Mouse (Mus musculus) kidney, embryonic 16.5 days (tissue): ENCODE results near the gene Ovca2. TPM values are rescaled to one million over a fixed set of nuclear protein-coding genes. Genes with fewer than 3 reads are reported as not detected.

ENCODE experiments used
- ATAC-seq: fragments of 200-750 bp; cut with Nextera tagmentation; 2 replicates; pipeline ENCODE4 v1.8.0; 2017; ENCODE audit warnings: moderate TSS enrichment; ENCODE audit not compliant: low FRiP score, low TSS enrichment
- H3K27ac ChIP-seq: fragments of 300-500 bp; sonication (generic); 2 replicates; pipeline ENCODE4 v1.5.1; 2014; ENCODE audit warnings: low read length
- H3K27me3 ChIP-seq: fragments of 300-500 bp; sonication (generic); 2 replicates; pipeline ENCODE4 v1.6.1; 2014; ENCODE audit warnings: low read length, control low read depth, mixed read lengths; ENCODE audit not compliant: insufficient read depth
- H3K36me3 ChIP-seq: fragments of 300-500 bp; sonication (generic); 2 replicates; pipeline ENCODE4 v1.6.1; 2014; ENCODE audit warnings: low read length, control low read depth, mixed read lengths; ENCODE audit not compliant: insufficient read depth
- H3K4me1 ChIP-seq: fragments of 300-500 bp; sonication (generic); 2 replicates; pipeline ENCODE4 v1.6.1; 2014; ENCODE audit warnings: low read length, control low read depth, mixed read lengths; ENCODE audit not compliant: insufficient read depth
- H3K4me2 ChIP-seq: fragments of 300-500 bp; sonication (generic); replicated peaks from 2 replicates; pipeline ENCODE4 v1.6.1; 2014; ENCODE audit warnings: low read depth, low read length
- H3K4me3 ChIP-seq: fragments of 300-500 bp; sonication (generic); 2 replicates; pipeline ENCODE4 v1.5.1; 2014; ENCODE audit warnings: mild to moderate bottlenecking, low read length
- H3K9ac ChIP-seq: fragments of 300-500 bp; sonication (generic); replicated peaks from 2 replicates; pipeline ENCODE4 v1.6.1; 2014; ENCODE audit warnings: low read length
- H3K9me3 ChIP-seq: fragments of 300-500 bp; sonication (generic); 2 replicates; pipeline ENCODE4 v1.6.1; 2016; ENCODE audit warnings: low read length, control low read depth
- WGBS: fragments of 180-500 bp; shearing (Covaris S2); extraction: QIAGEN DNeasy Blood & Tissue Kit; methylation state at CpG from one replicate; pipeline ENCODE4 v1.1.7; 2014; 5-methylcytosine and 5-hydroxymethylcytosine counted together
- polyA plus RNA-seq: library from polyadenylated mRNA; unstranded; fragments of >200 nt; fragmentation: Nextera tagmentation; extraction: Ambion mirVana; gene quantifications from 2 replicates; pipeline ENCODE4 v1.2.1, GENCODE M21; 2015

Gene Ovca2
- polyA plus RNA-seq, 1 experiment from 2014 or later, result 26.9 TPM

GRCm38 (mm10) chr11:75158432-75158831, 20.2 kb downstream of the Ovca2 start:
- H3K27ac ChIP-seq, result peak overlapping the region; percentile 79
- ATAC-seq, result no peak
- H3K9ac ChIP-seq, result 0 out of 2 replicates have a peak overlapping the region, but pooled peaks have one; percentile 33
- 75% methylated on average over 14 of the region's 14 CpGs for WGBS
- no peaks in the 10 kb centered on the region for H3K27me3 ChIP-seq
- no peak overlapping the region for H3K4me2 ChIP-seq
- H3K36me3 ChIP-seq, result peaks cover 31% of the 10 kb centered on the region
- H3K9me3 ChIP-seq, result no peaks in the 10 kb centered on the region
- peaks cover 50% of the 10 kb centered on the region for H3K4me1 ChIP-seq
- no peak overlapping the region for H3K4me3 ChIP-seq

GRCm38 (mm10) chr11:75157901-75158300, 20.7 kb downstream of the Ovca2 start:
- Histone ChIP-seq H3K9ac (no peak overlapping the region), H3K36me3 (peaks cover 26% of the 10 kb centered on the region), H3K27me3 (no peaks in the 10 kb centered on the region), H3K9me3 (no peaks in the 10 kb centered on the region), H3K27ac (peak overlapping the region; percentile 79), H3K4me3 (no peak overlapping the region), H3K4me2 (no peak overlapping the region), H3K4me1 (peaks cover 51% of the 10 kb centered on the region)
- ATAC-seq, result 0 out of 2 replicates have a peak, but pooled peaks have one; percentile 22
- WGBS, result 21% methylated on average over 2 of the region's 2 CpGs

- H3K4me3 ChIP-seq, result no peak overlapping the region
- H3K27me3 ChIP-seq, result no peaks in the 10 kb centered on the region
- no peak for ATAC-seq
- WGBS, result 47% methylated on average over 4 of the region's 4 CpGs
- H3K9ac ChIP-seq, result no peak overlapping the region
- peaks cover 19% of the 10 kb centered on the region for H3K36me3 ChIP-seq
- H3K4me2 ChIP-seq, result no peak overlapping the region
- H3K9me3 ChIP-seq, result no peaks in the 10 kb centered on the region
- H3K4me1 ChIP-seq, result peaks cover 51% of the 10 kb centered on the region
- H3K27ac ChIP-seq, result peak overlapping the region; percentile 79; the same call in 1 of the 2 replicates
These were observed 21.6 kb downstream of the Ovca2 start for GRCm38 (mm10) chr11:75157037-75157436.

DNA sequence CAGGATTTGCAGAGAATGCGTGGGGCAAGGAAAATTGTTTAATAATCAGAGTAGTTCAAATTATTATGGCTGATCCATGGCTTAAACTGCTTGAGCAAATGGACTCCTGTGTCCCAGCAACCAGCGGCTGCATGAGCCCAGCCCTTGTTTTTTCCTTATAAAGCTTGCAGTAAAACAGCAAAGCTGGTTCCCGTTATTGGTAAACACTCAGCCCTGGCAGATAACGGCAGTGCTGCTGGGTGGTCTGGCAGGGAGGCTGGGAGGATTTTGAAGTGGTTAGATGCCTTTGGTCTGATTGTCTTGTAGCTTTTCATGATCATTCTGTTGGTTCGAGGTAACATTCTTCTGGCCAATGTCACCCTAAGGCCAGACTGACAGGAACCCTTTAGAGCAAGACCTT, 22.2 kb downstream of the Ovca2 start:
- Histone ChIP-seq H3K9me3 (no peaks in the 10 kb centered on the region), H3K9ac (no peak overlapping the region), H3K27me3 (no peaks in the 10 kb centered on the region), H3K36me3 (peaks cover 16% of the 10 kb centered on the region), H3K4me1 (peaks cover 45% of the 10 kb centered on the region), H3K27ac (peak overlapping the region; percentile 61), H3K4me2 (no peak overlapping the region), H3K4me3 (no peak overlapping the region)
- WGBS, result 66% methylated on average over 5 of the region's 5 CpGs
- no peak for ATAC-seq

GRCm38 (mm10) chr11:75155985-75156384, 22.6 kb downstream of the Ovca2 start:
- Histone ChIP-seq H3K4me2 (no peak overlapping the region), H3K36me3 (peaks cover 17% of the 10 kb centered on the region), H3K4me1 (peaks cover 44% of the 10 kb centered on the region), H3K9me3 (no peaks in the 10 kb centered on the region), H3K9ac (0 out of 2 replicates have a peak overlapping the region, but pooled peaks have one; percentile 19), H3K4me3 (no peak overlapping the region), H3K27me3 (no peaks in the 10 kb centered on the region), H3K27ac (peak overlapping the region; percentile 61)
- 61% methylated on average over 6 of the region's 6 CpGs for WGBS
- no peak for ATAC-seq

DNA sequence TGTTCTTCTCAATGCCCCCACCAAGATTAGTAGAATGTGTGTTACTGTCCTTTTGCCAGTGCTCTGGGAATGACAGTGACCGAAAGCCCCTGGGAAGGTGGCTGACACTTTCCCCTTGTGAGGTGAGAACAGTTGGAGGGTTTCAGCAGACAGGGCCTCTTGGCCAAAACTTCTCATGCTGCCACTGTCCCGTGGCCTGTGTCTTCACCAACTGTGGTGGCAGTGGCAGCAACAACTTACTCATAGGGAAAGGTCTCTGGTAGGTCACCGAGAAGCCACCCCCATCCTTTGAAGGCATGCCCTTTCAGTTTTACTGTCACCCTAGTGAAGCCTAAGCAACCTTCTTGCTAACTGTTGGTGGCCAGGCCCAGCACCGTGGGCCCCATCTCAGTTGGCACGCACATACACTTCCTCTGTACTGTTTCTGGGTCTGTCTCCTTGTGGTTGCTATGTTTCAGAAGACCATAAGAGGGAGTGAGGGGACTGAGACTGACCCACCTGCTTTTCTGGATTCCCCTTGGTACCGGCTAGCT, 24.5 kb downstream of the Ovca2 start:
- no peak overlapping the region for H3K4me2 ChIP-seq
- peaks cover 19% of the 10 kb centered on the region for H3K36me3 ChIP-seq
- no peak for ATAC-seq
- H3K4me3 ChIP-seq, result no peak overlapping the region
- no peaks in the 10 kb centered on the region for H3K27me3 ChIP-seq
- no peaks in the 10 kb centered on the region for H3K9me3 ChIP-seq
- WGBS, result 68% methylated on average over 6 of the region's 6 CpGs
- no peak overlapping the region for H3K9ac ChIP-seq
- H3K4me1 ChIP-seq, result peaks cover 44% of the 10 kb centered on the region
- H3K27ac ChIP-seq, result peak overlapping the region; percentile 91; the same call in 1 of the 2 replicates

DNA sequence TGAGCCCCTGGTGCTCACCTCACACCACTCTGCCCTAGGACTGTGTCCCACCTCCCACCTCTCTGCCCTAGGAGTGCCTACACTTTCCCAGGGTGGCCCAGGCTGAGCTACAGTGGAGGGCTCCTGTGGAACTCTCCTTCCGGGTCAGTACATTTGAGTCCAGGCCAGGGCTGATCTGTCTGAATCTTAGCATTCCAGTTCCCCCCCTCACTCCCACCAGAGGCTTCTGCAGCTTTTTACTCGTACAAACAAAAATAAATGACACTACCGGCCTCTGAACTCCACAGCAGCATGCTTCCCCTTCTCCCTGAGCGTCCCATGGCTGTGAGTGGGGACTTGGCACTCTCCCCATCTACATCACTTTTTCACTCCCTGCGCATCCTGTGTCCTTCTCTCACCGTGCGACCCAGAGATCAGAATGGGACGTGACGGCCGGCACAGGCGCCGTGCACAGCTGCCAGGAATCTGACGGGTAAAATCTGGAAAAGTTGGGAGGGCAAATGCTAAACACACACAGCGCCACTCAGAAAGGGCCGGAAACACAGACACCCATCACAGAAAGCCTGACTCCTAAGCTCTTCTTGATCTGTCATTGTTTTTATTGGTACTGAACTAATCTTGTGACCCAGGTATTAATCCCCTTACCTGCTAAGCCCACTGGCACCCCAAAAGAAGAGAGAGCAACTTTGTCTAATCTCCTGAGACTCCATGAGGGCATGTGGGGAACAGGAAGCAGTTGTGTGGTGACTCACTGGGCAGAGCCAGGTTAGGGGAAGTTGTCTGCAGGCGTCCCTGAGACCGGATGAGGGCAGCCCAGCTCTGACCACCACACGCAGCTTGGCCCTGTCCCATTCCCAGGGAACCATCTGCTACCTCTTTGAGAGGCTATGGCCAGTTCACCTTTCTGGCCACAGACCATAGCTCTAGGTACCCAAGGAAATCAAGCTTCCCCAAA, 25.8 kb downstream of the Ovca2 start:
- Histone ChIP-seq H3K4me3 (no peak overlapping the region), H3K4me2 (no peak overlapping the region), H3K9ac (peak overlapping the region; percentile 50), H3K4me1 (peaks cover 43% of the 10 kb centered on the region), H3K36me3 (peaks cover 21% of the 10 kb centered on the region), H3K9me3 (no peaks in the 10 kb centered on the region), H3K27me3 (no peaks in the 10 kb centered on the region), H3K27ac (peak overlapping the region; percentile 91)
- ATAC-seq, result peak; percentile 69
- 53% methylated on average over 18 of the region's 18 CpGs for WGBS

GRCm38 (mm10) chr11:75150346-75150745, 28.3 kb downstream of the Ovca2 start:
- Histone ChIP-seq H3K27me3 (no peaks in the 10 kb centered on the region), H3K9me3 (no peaks in the 10 kb centered on the region), H3K4me3 (no peak overlapping the region), H3K4me2 (no peak overlapping the region), H3K27ac (no peak overlapping the region), H3K9ac (no peak overlapping the region), H3K4me1 (peaks cover 41% of the 10 kb centered on the region), H3K36me3 (peaks cover 21% of the 10 kb centered on the region)
- no peak for ATAC-seq
- 88% methylated on average over 1 of the region's 1 CpGs for WGBS

- ATAC-seq, result peak; percentile 49; the same call in 1 of the 2 replicates
- H3K4me3 ChIP-seq, result no peak overlapping the region
- peak overlapping the region; percentile 22; the same call in 1 of the 2 replicates for H3K9ac ChIP-seq
- no peaks in the 10 kb centered on the region for H3K9me3 ChIP-seq
- H3K27ac ChIP-seq, result peak overlapping the region; percentile 90
- no peak overlapping the region for H3K4me2 ChIP-seq
- peaks cover 32% of the 10 kb centered on the region for H3K36me3 ChIP-seq
- H3K4me1 ChIP-seq, result peaks cover 41% of the 10 kb centered on the region
- WGBS, result 74% methylated on average over 10 of the region's 11 CpGs
- no peaks in the 10 kb centered on the region for H3K27me3 ChIP-seq
These were observed 30.2 kb downstream of the Ovca2 start for GRCm38 (mm10) chr11:75148332-75149035.
